Mouse (Mus musculus) thymus, adult 2 months (tissue): Measurements from ENCODE around the gene Podxl.

Experiments used
- CTCF ChIP-seq: fragments of 200-500 bp; IDR thresholded peaks from 2 replicates; pipeline ENCODE4 v1.5.1; 2012; ENCODE audit warnings: mild to moderate bottlenecking, control low read depth, low read length, moderate library complexity, borderline replicate concordance; ENCODE audit not compliant: control insufficient read depth, poor library complexity, insufficient read depth; ENCODE audit errors: extremely low read depth
- POLR2A ChIP-seq: fragments of 200-500 bp; IDR thresholded peaks from 2 replicates; pipeline ENCODE4 v1.6.1; 2012; ENCODE audit warnings: mild to moderate bottlenecking, low read length, control low read depth, moderate library complexity; ENCODE audit not compliant: control insufficient read depth, poor library complexity, insufficient read depth; ENCODE audit errors: extremely low read depth

GRCm38 (mm10) chr6:31550876-31551532 is 12.8 kb downstream of the Podxl start:
- TF ChIP-seq CTCF = no peak
- TF ChIP-seq POLR2A = no peak
